Mouse (Mus musculus) kidney, embryonic 16.5 days (tissue): ENCODE results near the gene Prkcz. TPM values are rescaled to one million over a fixed set of nuclear protein-coding genes. Genes with fewer than 3 reads are reported as not detected.
A peak's percentile ranks its signal among the peaks of the same experiment; 100 is the strongest.

Experiments used
- ATAC-seq: fragments of 200-750 bp; cut with Nextera tagmentation; 2 replicates; pipeline ENCODE4 v1.8.0; 2017; ENCODE audit warnings: moderate TSS enrichment; ENCODE audit not compliant: low FRiP score, low TSS enrichment
- H3K27ac ChIP-seq: fragments of 300-500 bp; sonication (generic); 2 replicates; pipeline ENCODE4 v1.5.1; 2014; ENCODE audit warnings: low read length
- H3K27me3 ChIP-seq: fragments of 300-500 bp; sonication (generic); 2 replicates; pipeline ENCODE4 v1.6.1; 2014; ENCODE audit warnings: low read length, control low read depth, mixed read lengths; ENCODE audit not compliant: insufficient read depth
- H3K36me3 ChIP-seq: fragments of 300-500 bp; sonication (generic); 2 replicates; pipeline ENCODE4 v1.6.1; 2014; ENCODE audit warnings: low read length, control low read depth, mixed read lengths; ENCODE audit not compliant: insufficient read depth
- H3K4me1 ChIP-seq: fragments of 300-500 bp; sonication (generic); 2 replicates; pipeline ENCODE4 v1.6.1; 2014; ENCODE audit warnings: low read length, control low read depth, mixed read lengths; ENCODE audit not compliant: insufficient read depth
- H3K4me2 ChIP-seq: fragments of 300-500 bp; sonication (generic); replicated peaks from 2 replicates; pipeline ENCODE4 v1.6.1; 2014; ENCODE audit warnings: low read depth, low read length
- H3K4me3 ChIP-seq: fragments of 300-500 bp; sonication (generic); 2 replicates; pipeline ENCODE4 v1.5.1; 2014; ENCODE audit warnings: mild to moderate bottlenecking, low read length
- H3K9ac ChIP-seq: fragments of 300-500 bp; sonication (generic); replicated peaks from 2 replicates; pipeline ENCODE4 v1.6.1; 2014; ENCODE audit warnings: low read length
- H3K9me3 ChIP-seq: fragments of 300-500 bp; sonication (generic); 2 replicates; pipeline ENCODE4 v1.6.1; 2016; ENCODE audit warnings: low read length, control low read depth
- WGBS: fragments of 180-500 bp; shearing (Covaris S2); extraction: QIAGEN DNeasy Blood & Tissue Kit; methylation state at CpG from one replicate; pipeline ENCODE4 v1.1.7; 2014; 5-methylcytosine and 5-hydroxymethylcytosine counted together
- polyA plus RNA-seq: library from polyadenylated mRNA; unstranded; fragments of >200 nt; fragmentation: Nextera tagmentation; extraction: Ambion mirVana; gene quantifications from 2 replicates; pipeline ENCODE4 v1.2.1, GENCODE M21; 2015

Prkcz gene
- polyA plus RNA-seq, 1 experiment from 2014 or later = 17.9 TPM

- WGBS = 51% methylated on average over 4 of the region's 4 CpGs
- H3K4me2 ChIP-seq = no peak overlapping the region
- no peaks in the 10 kb centered on the region for H3K36me3 ChIP-seq
- peaks cover 8% of the 10 kb centered on the region for H3K4me1 ChIP-seq
- ATAC-seq = no peak
- H3K27ac ChIP-seq = no peak overlapping the region
- H3K9ac ChIP-seq = no peak overlapping the region
- no peaks in the 10 kb centered on the region for H3K27me3 ChIP-seq
- H3K9me3 ChIP-seq = no peaks in the 10 kb centered on the region
- no peak overlapping the region for H3K4me3 ChIP-seq
These were observed 59.2 kb downstream of the Prkcz start for GRCm38 (mm10) chr4:155301965-155302364.

- H3K4me3 ChIP-seq = no peak overlapping the region
- H3K4me2 ChIP-seq = no peak overlapping the region
- H3K36me3 ChIP-seq = no peaks in the 10 kb centered on the region
- H3K4me1 ChIP-seq = no peaks in the 10 kb centered on the region
- H3K9me3 ChIP-seq = no peaks in the 10 kb centered on the region
- no peak overlapping the region for H3K27ac ChIP-seq
- no peak overlapping the region for H3K9ac ChIP-seq
- WGBS = 84% methylated on average over 7 of the region's 7 CpGs
- H3K27me3 ChIP-seq = no peaks in the 10 kb centered on the region
- ATAC-seq = no peak
These were observed 60.1 kb downstream of the Prkcz start for GRCm38 (mm10) chr4:155301098-155301447.

- no peak for ATAC-seq
- H3K27me3 ChIP-seq = no peaks in the 10 kb centered on the region
- 77% methylated on average over 21 of the region's 21 CpGs for WGBS
These were observed 60.6 kb downstream of the Prkcz start for GRCm38 (mm10) chr4:155300421-155301097.

GRCm38 (mm10) chr4:155298826-155299225 lies 62.3 kb downstream of the Prkcz start:
- no peaks in the 10 kb centered on the region for H3K9me3 ChIP-seq
- no peak overlapping the region for H3K4me3 ChIP-seq
- H3K36me3 ChIP-seq = no peaks in the 10 kb centered on the region
- WGBS = 85% methylated on average over 4 of the region's 4 CpGs
- H3K27me3 ChIP-seq = no peaks in the 10 kb centered on the region
- ATAC-seq = no peak
- no peak overlapping the region for H3K27ac ChIP-seq
- H3K4me2 ChIP-seq = no peak overlapping the region
- no peaks in the 10 kb centered on the region for H3K4me1 ChIP-seq
- no peak overlapping the region for H3K9ac ChIP-seq

More at GRCm38 (mm10) chr4:155300421-155301097, 60.6 kb downstream of the Prkcz start:
- H3K36me3 ChIP-seq = no peaks in the 10 kb centered on the region
- H3K9me3 ChIP-seq = no peaks in the 10 kb centered on the region
- no peak overlapping the region for H3K4me3 ChIP-seq
- no peak overlapping the region for H3K27ac ChIP-seq
- no peaks in the 10 kb centered on the region for H3K4me1 ChIP-seq
- no peak overlapping the region for H3K9ac ChIP-seq
- no peak overlapping the region for H3K4me2 ChIP-seq

DNA sequence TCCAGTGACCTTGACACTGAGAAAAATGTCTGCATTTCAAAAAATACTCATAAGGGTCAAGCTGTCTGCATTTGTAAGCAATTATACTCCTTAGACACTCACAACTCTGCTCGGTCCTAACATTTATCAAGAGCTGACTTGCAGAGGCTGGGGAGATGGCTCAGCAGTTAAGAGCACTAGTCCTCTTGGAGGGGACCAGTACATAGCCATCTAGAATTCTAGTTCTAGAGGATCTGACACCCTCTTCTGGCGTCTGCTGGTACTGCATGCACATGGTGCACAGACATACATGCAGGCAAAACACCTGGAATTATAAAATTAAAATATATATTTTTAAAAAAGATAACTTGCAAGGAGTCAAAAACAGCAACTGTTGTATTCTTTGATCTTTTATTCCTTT lies 64.1 kb downstream of the Prkcz start:
- Histone ChIP-seq H3K9ac (no peak overlapping the region), H3K4me1 (no peaks in the 10 kb centered on the region), H3K27ac (no peak overlapping the region), H3K4me2 (no peak overlapping the region), H3K36me3 (no peaks in the 10 kb centered on the region), H3K27me3 (no peaks in the 10 kb centered on the region), H3K9me3 (no peaks in the 10 kb centered on the region), H3K4me3 (no peak overlapping the region)
- WGBS = 54% methylated on average over 2 of the region's 2 CpGs
- no peak for ATAC-seq

- no peaks in the 10 kb centered on the region for H3K27me3 ChIP-seq
- H3K27ac ChIP-seq = no peak overlapping the region
- H3K4me2 ChIP-seq = no peak overlapping the region
- H3K4me3 ChIP-seq = no peak overlapping the region
- WGBS = 70% methylated on average over 4 of the region's 4 CpGs
- no peaks in the 10 kb centered on the region for H3K36me3 ChIP-seq
- no peak for ATAC-seq
- no peaks in the 10 kb centered on the region for H3K4me1 ChIP-seq
- no peak overlapping the region for H3K9ac ChIP-seq
- H3K9me3 ChIP-seq = no peaks in the 10 kb centered on the region
These were observed 65.2 kb downstream of the Prkcz start for GRCm38 (mm10) chr4:155295996-155296395.

DNA sequence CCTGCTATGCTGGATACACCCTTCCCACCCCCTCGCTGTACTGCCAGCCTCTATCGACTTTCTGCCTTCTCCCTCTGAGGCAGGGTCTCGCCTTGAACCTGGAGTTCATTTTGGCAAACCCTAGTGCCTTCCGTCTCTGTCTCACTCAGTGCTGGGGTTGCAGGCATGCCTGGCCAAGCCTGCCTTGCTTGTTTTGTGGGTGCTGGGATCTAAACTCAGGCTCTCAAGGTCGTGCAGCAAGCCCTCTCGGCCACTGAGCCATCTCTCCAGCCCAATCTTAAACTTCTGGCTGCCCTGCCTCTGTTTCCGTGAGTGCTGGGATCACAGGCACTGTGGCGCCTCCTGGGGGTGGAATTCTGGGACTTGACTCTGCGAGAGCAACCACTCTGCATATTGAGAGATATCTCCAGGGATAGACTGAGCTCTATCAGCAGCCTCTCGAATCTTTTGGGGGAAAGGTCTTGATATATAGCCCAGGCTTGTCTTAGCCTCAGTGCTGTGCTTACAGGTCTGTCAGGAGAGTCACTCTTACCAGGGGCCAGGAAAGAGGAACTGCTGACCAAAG lies 66.1 kb downstream of the Prkcz start:
- H3K4me3 ChIP-seq = no peak overlapping the region
- H3K9me3 ChIP-seq = no peaks in the 10 kb centered on the region
- H3K27ac ChIP-seq = no peak overlapping the region
- H3K9ac ChIP-seq = no peak overlapping the region
- no peak for ATAC-seq
- WGBS = 77% methylated on average over 10 of the region's 10 CpGs
- no peaks in the 10 kb centered on the region for H3K27me3 ChIP-seq
- no peaks in the 10 kb centered on the region for H3K4me1 ChIP-seq
- no peaks in the 10 kb centered on the region for H3K36me3 ChIP-seq
- H3K4me2 ChIP-seq = no peak overlapping the region

DNA sequence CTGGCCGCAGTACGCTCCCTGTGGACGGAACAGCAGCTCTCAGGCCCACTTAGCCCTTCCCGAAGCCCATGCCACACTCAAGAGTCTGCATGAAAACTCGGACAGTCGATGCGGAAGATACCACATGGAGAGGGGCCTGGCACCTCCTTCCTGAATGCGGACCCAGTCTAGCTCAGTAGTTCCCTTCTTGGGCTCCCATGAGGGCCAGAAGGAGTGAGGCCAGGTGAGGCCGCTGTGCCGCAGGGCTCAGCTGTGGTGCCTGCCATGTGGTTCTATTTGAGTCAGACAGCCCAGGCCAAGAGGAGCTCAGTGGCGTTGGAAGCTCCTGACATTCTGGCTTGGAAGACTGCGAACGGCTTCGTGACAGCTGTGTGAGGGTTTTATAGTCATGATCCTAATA lies 66.8 kb downstream of the Prkcz start:
- Histone ChIP-seq H3K9me3 (no peaks in the 10 kb centered on the region), H3K4me3 (no peak overlapping the region), H3K27me3 (no peaks in the 10 kb centered on the region), H3K4me1 (no peaks in the 10 kb centered on the region), H3K36me3 (no peaks in the 10 kb centered on the region), H3K4me2 (no peak overlapping the region), H3K9ac (no peak overlapping the region), H3K27ac (no peak overlapping the region)
- 86% methylated on average over 14 of the region's 14 CpGs for WGBS
- ATAC-seq = no peak

DNA sequence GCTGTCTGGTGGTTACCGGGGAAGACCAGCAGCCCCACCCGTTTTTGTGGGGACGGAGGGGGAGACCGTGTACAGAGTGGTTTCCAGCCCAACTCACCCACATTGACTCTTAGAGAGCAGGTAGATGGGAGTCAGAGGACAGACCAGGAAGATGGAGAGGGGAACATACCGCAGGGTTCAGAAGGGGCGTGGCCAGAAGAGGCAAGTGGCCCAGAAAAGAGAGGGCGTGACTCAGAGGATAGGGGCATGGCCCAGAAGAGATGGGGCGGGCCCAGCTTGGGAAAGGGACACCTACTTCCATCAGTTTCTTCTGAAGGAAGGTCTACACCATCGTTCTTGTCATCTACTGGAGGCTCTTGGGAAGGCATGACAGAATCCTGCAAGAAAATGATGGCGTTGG lies 68.3 kb downstream of the Prkcz start:
- Histone ChIP-seq H3K9ac (no peak overlapping the region), H3K4me2 (no peak overlapping the region), H3K9me3 (no peaks in the 10 kb centered on the region), H3K36me3 (no peaks in the 10 kb centered on the region), H3K4me1 (no peaks in the 10 kb centered on the region), H3K27ac (no peak overlapping the region), H3K27me3 (no peaks in the 10 kb centered on the region), H3K4me3 (no peak overlapping the region)
- no peak for ATAC-seq
- 89% methylated on average over 10 of the region's 10 CpGs for WGBS

DNA sequence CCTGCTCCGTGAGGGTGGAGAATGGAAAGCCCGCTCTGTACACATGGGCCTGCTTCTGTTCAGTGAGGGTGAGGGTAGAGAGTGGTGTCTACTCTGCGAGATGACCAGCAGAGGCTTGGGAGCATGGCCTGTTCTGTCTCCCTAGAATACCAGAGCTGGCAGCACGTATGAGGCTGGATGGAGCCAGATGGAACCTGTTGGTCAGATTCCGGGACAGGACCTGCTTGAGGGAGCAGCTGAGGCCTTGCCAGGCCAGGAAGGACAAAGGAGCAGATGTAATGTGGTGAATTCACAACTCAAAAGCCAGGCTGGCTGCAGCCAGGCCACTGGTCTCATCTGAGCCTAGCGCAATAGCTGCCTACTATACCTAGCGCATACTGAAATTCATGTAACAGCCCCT lies 71.1 kb downstream of the Prkcz start:
- Histone ChIP-seq H3K27ac (no peak overlapping the region), H3K9ac (0 out of 2 replicates have a peak overlapping the region, but pooled peaks have one; percentile 22), H3K4me1 (no peaks in the 10 kb centered on the region; the same call in 1 of the 2 replicates), H3K4me3 (no peak overlapping the region), H3K36me3 (no peaks in the 10 kb centered on the region), H3K27me3 (no peaks in the 10 kb centered on the region), H3K9me3 (no peaks in the 10 kb centered on the region), H3K4me2 (no peak overlapping the region)
- 90% methylated on average over 7 of the region's 7 CpGs for WGBS
- no peak for ATAC-seq
